Mouse (Mus musculus) heart, postnatal 10 days (tissue): Measurements from ENCODE around the gene Lrrc8e. TPM values are rescaled to one million over a fixed set of nuclear protein-coding genes. Genes with fewer than 3 reads are reported as not detected.

ENCODE experiments used
- total RNA-seq, 2 experiments: library from RNA; stranded (reverse); gene quantifications; 2 replicates each; pipeline ENCODE4 v1.2.3; 2021

The Lrrc8e gene
- total RNA-seq, 2 experiments from 2014 or later: 0.12 to 0.42 TPM

Other genes with a start within 250 kb of the Lrrc8e start
- under 1 TPM in 1 of 2 experiments, not detected in 1; 0.19 TPM for gene Cd209f, start 121.0 kb upstream of the Lrrc8e start, total RNA-seq
- gene Cd209g, start 92.7 kb upstream of the Lrrc8e start, total RNA-seq: not detected
- 10 to 100 TPM; 23.6 to 24.2 TPM for gene Evi5l, start 60.3 kb upstream of the Lrrc8e start, total RNA-seq
- under 1 TPM in 1 of 2 experiments, not detected in 1; 0.05 TPM for gene Prr36, start 9.4 kb upstream of the Lrrc8e start, total RNA-seq
- gene Map2k7, start 11.9 kb downstream of the Lrrc8e start, total RNA-seq: 10 to 100 TPM; 66.6 to 74.1 TPM
- under 1 TPM in 1 of 2 experiments, not detected in 1; 0.57 TPM for gene Gm49320, start 12.0 kb downstream of the Lrrc8e start, total RNA-seq
- 1 to 10 TPM; 4.5 to 6.7 TPM for gene Tgfbr3l, start 21.4 kb downstream of the Lrrc8e start, total RNA-seq
- 10 to 100 TPM; 16.6 to 20.5 TPM for gene Snapc2, start 26.3 kb downstream of the Lrrc8e start, total RNA-seq
- 1 to 10 TPM; 4.5 to 5.6 TPM for gene Ctxn1, start 32.4 kb downstream of the Lrrc8e start, total RNA-seq
- 100 to 1,000 TPM; 107 to 112 TPM for gene Timm44, start 49.1 kb downstream of the Lrrc8e start, total RNA-seq
- gene Ccl25, start 98.4 kb downstream of the Lrrc8e start, total RNA-seq: 1 to 10 TPM; 4.9 to 6.3 TPM
- gene Elavl1, start 98.6 kb downstream of the Lrrc8e start, total RNA-seq: 10 to 100 TPM; 71.1 to 83.2 TPM